Mouse (Mus musculus) kidney, postnatal 4 days (tissue): ENCODE results near the gene Serhl.

Experiments
- DNase-seq, 2 experiments: peaks; one replicate each; pipeline ENCODE4 v3.0.0; 2021; ENCODE audit warnings: mixed read lengths in 2 of 2

The Serhl gene

GRCm38 (mm10) chr15:83164971-83165471 lies 75.7 kb downstream of the Serhl start:
- peak; percentile 58 to 74 for DNase-seq

GRCm38 (mm10) chr15:83165526-83166315 lies 76.4 kb downstream of the Serhl start:
- no peak for DNase-seq
